Mouse (Mus musculus) MEL-GATA-1-ER (cell line): ENCODE results near the gene Mafk.
"Not testable (repeated sequence)": the region's sequence is repeated elsewhere in the genome, so short reads cannot be mapped to it uniquely, and the experiment has no call there.

Experiments used
- DNase-seq: peaks from one replicate; pipeline ENCODE4 v3.0.0-alpha.2; 2012; ENCODE audit warnings: low read depth; ENCODE audit errors: extremely low read depth

The Mafk gene

DNA sequence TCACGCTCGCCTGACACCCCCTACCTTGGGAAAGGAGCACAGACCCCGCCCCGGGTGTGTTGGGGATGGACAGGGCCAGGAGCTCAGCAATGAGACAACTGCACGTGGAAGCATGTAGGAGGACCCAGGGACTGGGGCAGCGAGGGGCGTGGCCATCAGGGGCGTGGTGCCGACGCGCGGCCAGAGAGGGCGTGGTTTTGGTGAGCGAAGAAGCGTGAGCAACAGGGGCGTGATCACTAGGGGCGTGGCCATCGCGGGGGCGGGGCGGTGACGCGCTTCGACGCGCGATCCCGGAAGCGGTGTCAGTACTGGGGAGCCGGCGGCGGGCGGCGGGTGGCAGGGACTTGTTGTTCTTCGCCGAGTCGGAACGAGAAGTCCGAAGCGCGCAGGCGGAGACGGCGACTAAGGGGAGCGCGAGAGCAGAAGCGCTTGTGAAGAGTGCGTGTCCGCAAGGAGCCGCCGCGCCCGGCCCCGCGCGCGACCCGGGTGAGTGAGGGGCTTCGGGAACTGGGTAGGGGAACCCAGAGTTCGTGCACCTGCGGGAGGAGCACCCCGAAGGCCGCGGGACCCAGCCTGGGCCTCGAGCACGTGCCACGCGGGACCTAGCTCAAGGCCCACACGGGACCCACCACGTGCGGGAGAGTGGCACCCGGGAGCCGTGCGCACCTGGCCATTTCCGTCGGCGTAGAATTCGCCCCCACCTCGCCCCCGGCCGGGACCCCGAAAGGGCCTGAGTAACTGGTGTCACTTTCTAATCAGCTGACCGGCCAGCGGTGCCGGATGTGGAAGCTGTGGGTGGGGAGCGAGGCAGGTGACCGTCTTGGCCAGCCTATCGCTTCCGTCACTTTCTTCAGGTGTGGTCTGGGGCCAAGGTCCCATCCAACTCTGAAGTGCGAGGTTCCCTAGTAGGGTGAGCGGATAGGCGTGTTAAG, at the start of gene Mafk:
TSS of gene Mafk (plus strand) at position 287 of the 932 bp plus-strand sequence.
- peak; percentile 85 for DNase-seq

DNA sequence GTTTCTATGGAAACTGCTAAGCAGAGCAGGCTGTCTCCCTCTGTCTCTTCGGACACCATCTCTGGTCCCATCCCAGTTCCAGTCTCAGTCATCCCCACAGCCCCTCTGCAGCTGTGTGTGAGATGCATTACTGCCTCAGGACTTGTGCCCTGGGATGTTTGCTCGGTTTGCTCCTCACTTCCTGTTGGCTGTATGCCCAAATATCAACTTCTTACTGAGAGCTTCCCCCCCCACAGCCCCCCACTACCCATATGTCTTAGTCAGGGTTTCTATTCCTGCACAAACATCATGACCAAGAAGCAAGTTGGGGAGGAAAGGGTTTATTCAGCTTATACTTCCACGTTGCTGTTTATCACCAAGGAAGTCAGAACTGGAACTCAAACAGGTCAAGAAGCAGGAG, 48.7 kb upstream of the Mafk start:
- not testable (repeated sequence) for DNase-seq

DNA sequence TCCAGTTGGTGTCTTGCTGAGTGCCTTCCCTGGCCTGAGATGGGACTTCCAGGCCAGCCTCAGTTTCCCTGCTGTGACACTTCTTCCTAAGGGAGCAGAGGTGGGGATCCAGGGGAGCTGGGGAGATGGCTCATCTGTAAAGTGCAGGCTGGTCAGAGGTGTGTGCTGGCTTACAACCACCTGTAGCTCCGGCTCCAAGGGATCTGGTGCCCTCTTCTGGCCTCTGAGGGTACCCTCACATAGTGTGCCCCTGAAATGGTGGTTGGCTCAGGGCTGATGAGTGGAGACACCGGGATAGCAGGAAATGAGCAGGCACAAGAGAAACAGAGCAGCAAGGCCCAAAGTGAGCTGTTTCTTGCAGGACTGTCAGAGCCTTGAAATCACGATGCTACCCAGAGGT, 45.5 kb upstream of the Mafk start:
- DNase-seq, result no peak

DNA sequence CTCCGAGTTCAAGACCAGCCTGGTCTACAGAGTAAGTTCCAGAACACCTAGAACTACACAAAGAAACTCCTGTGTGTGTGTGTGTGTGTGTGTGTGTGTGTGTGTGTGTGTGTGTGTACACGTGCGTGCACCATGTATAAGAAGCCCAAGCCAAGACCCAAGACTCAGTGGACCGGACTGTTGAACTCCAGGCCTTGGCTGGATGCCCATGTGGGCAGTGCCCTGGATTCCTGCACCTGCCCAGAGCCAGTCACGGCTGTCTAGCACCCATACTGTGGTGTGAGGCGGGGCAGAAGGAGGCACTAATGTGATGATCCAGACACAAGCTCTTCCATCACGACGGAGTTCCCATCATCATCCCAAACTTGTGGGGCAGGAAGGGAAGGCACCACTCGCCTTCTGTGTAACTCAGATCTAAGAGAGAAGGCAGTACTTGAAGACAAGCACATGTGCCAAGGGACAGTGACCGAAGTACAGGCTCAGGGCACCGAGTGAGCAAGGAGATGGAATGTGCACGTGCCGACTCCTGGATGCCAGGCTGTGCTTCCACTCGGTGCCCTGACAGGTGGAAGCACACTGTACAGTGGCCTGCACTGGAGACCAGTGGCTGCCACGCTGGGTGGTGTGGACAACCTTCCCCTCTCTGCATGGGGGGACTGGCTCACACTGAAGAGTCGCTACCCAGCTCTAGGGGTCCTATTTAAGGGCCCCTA, 41.7 kb upstream of the Mafk start:
- DNase-seq, result no peak

DNA sequence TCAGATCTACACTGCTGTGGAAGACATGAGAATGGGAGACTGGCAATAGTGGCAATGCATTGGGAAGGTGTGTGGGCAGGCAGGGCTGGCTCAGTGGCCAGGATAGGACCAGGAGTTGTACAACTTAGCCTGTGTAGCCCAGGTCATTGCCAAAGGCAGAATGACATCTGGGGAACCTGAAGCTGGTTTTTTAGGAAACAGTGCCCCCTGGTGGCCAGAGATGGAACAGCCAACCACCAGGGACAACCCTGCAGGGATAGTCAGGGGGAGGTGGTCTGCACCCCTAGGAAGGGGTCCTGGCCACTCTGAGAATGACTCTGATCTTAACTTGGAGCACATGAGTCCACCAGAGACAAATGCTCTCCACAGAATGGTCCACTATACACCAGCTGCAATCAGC, 40.8 kb upstream of the Mafk start:
- DNase-seq, result no peak

DNA sequence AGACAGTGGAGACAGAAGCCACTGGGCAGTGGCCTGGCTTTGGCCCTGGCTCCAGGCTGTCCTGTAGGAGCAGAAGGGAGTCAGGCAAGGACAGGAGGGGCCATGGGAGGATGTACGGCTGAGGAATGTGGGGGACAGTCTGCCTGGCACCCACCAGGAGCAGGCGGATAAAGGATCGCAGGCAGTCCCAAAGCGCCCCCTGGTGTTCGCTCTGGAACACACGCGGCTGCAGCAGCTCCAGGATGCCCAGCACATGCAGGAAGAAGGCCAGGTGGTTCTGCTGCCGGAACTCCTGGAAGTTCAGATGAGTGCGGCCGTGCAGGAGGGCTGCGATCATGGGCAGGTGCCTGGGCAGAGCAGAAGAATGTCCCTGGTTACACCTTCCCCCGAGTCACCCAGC, 36.6 kb upstream of the Mafk start:
- DNase-seq, result no peak

DNA sequence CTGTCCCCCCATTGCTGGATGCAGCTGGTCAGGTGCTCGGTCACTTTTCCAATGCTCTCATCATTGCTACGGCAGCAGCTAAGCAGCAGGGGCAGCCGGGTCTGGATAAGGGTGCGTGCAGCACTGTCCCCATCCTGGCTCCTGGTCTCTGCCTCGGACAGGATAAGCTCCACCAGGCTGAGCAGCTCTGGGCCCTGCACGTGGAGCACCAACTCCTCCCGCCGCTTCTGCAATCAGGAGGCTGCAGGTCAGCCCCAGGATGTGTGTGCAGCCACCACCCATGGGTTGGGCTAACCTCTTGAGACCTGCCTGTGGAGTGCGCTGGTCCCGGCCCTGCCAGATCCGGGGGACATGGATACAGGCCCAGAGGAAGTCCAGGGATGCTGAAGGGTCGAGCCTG, 35.2 kb upstream of the Mafk start:
- DNase-seq, result no peak

DNA sequence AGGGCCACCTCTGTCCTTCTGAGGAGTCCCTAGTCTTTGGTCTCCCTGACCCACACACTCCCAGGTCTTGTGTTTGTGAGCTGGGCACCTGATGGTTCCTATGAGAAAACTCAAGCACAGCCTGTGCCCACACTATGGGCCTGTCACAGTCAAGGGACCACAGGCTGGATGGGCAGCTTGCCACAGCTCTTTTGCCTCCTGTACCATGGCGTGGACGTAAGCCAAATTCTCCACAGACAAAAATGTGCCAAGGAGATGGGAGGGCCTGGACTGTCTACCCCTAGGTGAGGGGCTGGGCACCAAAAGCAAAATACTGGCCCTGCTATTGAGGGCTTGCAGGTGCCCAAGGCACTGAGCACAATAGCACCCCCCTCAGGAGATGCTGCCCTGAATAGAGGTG, 34.7 kb upstream of the Mafk start:
- no peak for DNase-seq

DNA sequence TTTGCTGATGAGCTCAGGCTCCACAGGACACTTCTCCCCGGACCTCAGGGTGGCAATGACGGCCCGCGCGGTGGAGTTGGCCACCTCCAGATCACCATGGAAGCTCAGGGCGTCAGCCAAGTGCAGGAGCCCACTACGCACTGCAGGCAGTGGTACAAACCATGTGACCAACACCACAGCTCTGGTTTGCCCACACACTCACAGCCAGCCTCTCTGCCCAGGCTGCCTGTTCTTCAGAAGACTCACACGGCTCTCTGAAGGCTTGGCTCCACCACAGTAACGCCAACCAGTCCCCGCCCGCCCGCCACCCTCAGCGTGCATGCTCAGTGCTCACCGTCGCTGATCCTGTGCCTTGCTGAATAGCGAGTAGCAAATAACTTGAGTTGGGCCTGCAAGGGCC, 33.2 kb upstream of the Mafk start:
- no peak for DNase-seq

DNA sequence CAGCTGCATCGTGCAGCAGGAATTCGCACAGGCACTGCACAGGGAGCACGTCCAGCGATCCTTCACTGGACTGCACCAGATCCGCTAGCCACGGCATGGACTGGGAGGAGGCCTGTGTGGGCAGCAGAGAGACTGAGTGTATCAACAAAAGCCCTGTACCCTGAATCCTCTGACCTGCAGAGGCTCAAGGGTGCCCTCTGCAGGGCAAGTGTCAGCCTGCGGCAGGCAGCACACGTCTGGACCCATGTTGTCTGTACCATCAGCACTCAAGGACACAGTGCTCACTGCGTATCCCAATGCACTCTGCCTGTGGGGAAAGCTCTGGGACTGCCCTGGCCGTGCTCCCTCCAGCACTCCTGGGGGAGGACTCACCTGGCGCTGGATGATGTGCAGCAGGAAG, 27.0 kb upstream of the Mafk start:
- DNase-seq, result no peak

DNA sequence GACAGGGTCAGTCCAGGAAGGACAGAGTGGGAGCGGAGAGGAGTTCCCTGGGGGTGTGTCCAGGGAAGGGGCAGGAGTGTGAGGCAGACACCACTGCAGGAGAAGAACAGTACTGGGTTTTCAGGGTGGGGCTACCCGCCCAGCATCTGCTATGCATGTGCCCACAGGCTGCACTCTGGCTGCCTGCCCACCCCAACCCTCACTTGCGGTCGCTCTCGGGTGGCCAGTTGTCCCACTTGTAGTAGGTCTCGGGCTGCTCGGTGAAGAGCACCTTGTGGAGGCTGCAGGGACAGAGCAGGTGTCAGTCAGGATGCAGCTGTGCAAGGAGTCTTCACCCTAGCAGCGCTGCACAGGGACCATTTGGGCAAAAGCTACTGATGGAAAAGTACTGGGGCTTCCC, 23.1 kb upstream of the Mafk start:
- DNase-seq, result no peak

DNA sequence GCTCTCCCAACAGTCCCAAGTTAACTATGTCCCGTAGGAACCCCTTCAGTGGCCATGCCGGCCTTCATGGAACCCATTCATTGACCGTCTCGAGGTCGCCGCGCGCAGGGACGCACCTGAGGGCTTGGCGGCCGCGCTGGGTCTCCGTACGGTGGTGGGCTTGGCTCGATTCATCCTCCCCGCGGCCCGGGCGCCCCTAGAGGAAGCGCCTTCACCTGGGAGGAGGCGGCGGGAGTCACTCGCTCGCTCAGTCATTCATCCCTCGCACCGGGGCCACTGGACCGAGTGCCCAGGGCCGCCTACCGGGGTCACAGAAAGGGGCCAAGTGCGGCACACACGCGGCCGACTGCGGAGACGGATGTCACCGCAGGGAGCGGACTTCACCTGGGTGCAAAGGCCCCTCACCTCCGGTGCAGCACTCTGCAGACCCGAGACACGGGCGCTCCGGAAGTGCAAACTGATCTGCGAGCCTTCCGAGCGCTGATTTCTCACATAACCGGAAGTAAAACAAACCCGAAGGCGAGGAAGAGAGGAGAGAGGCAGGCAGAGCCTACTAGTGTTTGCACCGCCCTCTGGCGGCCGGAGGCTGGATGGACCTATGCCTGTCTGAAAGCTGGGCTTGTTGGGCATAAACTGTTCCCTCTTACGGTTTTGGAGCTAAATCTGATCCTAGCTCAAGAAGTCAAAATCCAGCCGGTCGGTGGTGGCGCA, 15.9 kb upstream of the Mafk start, which contains the start of gene Ints1:
TSS of gene Ints1 (minus strand) at position 459 of the 711 bp plus-strand sequence.
- DNase-seq, result peak; percentile 94

DNA sequence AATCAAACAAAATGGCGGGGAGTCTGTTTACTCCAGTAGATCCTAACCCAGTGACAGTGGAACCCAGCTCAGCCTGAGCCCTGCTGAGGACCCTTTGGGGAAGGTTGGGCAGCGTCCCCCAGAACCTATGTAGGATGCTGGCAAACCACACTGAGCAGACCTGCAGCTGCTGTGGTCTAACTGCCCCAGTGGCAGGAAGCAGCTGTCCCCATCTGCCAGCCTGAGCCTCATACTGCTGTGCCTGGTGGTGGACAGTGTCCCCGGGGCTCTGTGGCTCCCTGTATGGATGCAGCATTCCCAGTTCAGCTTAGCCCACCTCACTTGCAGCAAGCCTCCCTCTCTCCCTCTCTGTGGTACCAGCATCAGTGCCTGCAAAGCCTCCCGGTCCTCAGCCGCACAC, 14.3 kb upstream of the Mafk start:
- DNase-seq, result no peak

DNA sequence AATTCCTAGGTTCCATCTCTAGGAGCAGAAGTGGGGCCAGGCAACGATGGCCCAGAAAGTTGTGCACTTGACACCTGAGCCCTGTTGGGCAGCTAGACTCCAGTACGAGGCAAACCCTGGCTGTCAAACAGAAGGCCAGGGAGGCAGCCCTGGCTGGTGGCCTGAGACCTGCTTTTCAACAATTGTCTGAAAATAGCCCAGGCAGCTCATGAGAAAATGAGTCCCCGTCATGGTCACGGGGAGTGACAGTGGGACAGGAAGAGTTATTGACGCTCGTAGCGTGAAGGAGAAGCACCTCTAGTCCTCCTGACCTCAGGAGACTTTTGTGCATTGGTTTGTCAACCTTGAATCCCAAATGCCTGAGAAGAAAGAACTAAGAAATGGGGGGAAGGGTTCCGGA, 9.9 kb upstream of the Mafk start:
- no peak for DNase-seq

DNA sequence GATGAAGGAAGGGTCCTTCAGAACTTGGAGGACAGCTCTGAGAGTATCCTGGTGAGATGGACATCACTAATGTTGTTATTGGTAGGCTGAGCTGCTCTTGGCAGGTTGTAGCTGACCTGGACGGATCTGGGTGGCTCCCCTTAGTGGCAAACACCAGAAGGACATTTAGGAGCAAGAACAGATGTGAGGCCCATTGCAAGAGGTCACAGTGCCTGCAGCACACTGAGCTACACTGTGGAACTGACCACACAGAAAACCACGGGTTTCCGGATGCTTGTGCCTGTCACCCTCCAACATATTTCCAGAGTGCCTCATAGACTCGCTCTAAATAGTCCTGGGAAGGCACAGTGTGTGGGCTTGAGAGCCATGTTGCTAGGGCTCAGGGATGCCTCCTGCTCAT, 1.8 kb upstream of the Mafk start:
- DNase-seq, result no peak

DNA sequence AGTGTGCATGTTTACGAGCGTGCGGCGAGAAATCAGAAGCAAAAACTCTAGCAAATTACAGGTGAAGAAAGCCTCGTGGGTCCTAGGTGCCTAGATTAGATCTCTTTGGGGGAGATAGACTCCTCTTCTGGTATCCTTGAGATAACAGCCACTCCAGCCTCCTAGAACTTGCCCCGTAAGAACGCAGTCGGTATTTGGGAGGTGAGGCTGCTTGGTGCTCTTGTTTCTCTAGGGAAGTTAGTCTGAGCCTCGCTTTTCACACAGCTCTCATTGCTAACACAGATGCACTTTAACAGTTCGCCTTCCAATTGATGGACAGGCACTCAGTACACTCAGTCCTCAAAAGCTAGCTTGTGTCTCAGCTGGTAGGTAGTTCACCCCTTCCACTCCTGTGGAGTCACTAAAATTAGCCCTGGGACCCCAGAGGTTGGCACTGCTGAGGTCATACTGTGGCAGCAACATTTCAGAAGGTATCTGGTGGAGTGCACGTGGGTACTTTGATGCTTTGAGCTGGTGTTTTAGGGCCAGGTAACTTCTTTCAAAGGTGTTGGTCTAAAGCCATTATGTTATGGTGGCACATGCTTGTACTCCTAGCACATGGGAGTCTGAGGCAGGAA, 954 bp downstream of the Mafk start:
- DNase-seq, result no peak

DNA sequence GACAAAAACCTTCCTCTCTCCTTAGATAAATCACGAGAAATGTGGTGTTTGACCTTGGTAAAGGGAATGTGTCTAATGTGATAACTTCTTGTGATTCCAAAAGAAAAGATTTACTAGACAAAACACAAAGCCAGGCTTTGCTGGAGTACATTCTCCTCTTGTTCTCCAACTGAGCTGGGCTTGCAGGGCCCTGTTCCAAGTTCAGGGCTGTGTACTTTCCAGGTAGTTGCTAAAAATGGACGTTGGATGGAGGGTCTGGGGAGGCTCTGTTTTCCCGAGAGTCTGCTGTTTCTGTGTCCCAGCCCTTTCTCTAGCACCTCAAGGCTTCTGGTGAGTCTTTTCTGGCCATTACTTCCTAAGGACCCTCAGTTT, 1.6 kb downstream of the Mafk start:
- DNase-seq, result no peak

DNA sequence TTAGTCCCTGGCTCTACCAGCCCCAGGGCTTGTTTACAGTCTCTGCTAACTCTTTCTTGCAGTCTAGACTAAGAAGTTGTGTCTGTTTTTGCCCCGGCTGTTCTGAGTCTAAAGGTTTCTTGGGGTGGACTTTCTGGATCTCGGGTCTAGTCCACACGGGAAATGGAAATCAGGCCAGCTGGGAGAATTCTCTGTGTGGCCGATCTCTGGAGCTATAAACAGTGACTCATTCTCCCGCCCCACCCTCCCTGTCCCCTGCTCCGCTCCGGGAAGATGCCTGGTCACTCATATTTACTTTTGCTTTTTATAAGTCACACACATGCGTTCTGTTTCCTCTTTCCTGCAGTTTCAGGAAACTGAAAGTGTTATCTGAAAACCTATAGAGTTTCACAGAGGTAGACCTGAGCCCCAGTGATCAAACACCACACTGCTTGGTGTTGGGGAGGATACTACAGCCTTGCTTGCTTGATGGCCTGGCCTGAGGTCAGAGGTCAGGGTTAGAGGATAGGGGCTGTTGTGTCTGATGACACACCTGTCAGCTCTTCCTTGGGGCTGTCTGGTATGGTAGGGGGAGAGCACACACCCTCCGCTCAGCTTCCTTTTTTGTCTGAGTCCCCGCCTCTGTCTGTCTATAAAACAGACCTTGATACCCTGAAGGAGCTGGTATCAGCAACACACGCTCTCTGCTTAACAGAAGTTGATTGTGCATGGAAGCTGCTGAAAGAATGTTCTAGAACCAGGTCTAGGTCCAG, 2.2 kb downstream of the Mafk start:
- DNase-seq, result peak; percentile 78

DNA sequence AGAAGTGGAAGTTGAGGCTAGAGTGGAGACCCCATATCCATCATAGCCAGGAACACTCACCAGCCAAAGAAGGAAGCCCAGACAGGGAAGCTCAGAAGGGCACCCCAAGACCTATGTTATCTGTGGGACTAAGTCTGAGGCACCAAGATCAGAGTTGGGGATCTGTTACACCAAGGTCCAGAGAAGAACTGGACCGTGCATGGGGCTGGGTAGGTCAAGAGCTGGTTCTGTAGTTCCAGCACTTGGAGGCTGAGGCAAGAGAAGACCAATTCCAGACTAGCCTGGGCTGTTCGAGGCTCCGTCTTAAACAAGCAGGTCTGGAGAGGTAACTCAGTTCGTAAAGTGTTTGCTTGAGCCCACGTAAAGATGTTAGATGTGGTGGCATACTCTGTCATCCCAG, 2.8 kb downstream of the Mafk start:
- DNase-seq, result no peak

DNA sequence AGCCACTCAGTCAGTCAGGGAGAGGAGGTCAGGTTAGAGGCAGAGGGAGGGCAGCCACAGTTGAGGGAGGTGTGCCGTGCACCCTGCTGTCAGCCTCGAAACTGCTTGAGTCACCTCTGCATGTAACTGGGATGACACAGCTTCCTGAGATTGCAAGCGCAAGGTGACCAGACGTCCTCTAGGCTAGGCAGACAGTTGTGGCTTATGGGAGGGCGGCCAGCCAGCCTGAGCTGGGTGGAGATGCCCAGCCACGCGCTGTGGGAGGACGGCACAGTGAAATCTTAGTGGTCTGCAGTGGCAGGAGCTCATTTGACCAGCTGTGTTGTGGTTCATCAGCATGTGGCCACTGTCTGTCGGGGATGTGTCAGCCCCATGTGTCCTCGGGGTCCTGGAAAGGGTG, 3.6 kb downstream of the Mafk start:
- DNase-seq, result no peak
